Mouse (Mus musculus) embryonic facial prominence, embryonic 13.5 days (tissue): ENCODE measurements around the gene Fkbp10. TPM values are rescaled to one million over a fixed set of nuclear protein-coding genes. Genes with fewer than 3 reads are reported as not detected.
A peak's percentile ranks its signal among the peaks of the same experiment; 100 is the strongest.

Source experiments
- ATAC-seq: fragments of 200-750 bp; cut with Nextera tagmentation; 2 replicates; pipeline ENCODE4 v1.8.0; 2017; ENCODE audit warnings: low read depth; ENCODE audit not compliant: insufficient number of reproducible peaks, insufficient read depth, low FRiP score, low TSS enrichment
- H3K27ac ChIP-seq: fragments of 300-500 bp; sonication (generic); 2 replicates; pipeline ENCODE4 v1.5.1; 2015; ENCODE audit warnings: moderate library complexity, mild to moderate bottlenecking, inconsistent platforms
- H3K27me3 ChIP-seq: fragments of 300-500 bp; sonication (generic); 2 replicates; pipeline ENCODE4 v1.6.1; 2015; ENCODE audit warnings: mild to moderate bottlenecking, inconsistent platforms
- H3K36me3 ChIP-seq: fragments of 300-500 bp; sonication (generic); 2 replicates; pipeline ENCODE4 v1.6.1; 2015; ENCODE audit warnings: mild to moderate bottlenecking, inconsistent platforms
- H3K4me1 ChIP-seq: fragments of 300-500 bp; sonication (generic); 2 replicates; pipeline ENCODE4 v1.6.1; 2015; ENCODE audit warnings: inconsistent platforms
- H3K4me2 ChIP-seq: fragments of 300-500 bp; sonication (generic); 2 replicates; pipeline ENCODE4 v1.6.1; 2015; ENCODE audit warnings: moderate library complexity, mild to moderate bottlenecking, inconsistent platforms
- H3K4me3 ChIP-seq: fragments of 300-500 bp; sonication (generic); 2 replicates; pipeline ENCODE4 v1.5.1; 2015; ENCODE audit warnings: mild to moderate bottlenecking, inconsistent platforms
- H3K9ac ChIP-seq: fragments of 300-500 bp; sonication (generic); 2 replicates; pipeline ENCODE4 v1.6.1; 2015; ENCODE audit warnings: mild to moderate bottlenecking, inconsistent platforms
- H3K9me3 ChIP-seq: fragments of 300-500 bp; sonication (generic); 2 replicates; pipeline ENCODE4 v1.6.1; 2016; ENCODE audit warnings: inconsistent platforms
- WGBS: fragments of 180-500 bp; shearing (Covaris S2); methylation state at CpG from one replicate; pipeline ENCODE4 v1.1.7; 2015; ENCODE audit warnings: mixed read lengths; 5-methylcytosine and 5-hydroxymethylcytosine counted together
- polyA plus RNA-seq: library from polyadenylated mRNA; unstranded; fragments of >200 nt; fragmentation: Nextera tagmentation; extraction: Ambion mirVana; gene quantifications from 2 replicates; pipeline ENCODE4 v1.2.1, GENCODE M21; 2015

Gene Fkbp10
- polyA plus RNA-seq, 1 experiment from 2014 or later, result 134 TPM

GRCm38 (mm10) chr11:100395200-100395599, 20.3 kb upstream of the Fkbp10 start:
- H3K4me3 ChIP-seq, result peak overlapping the region; percentile 66

GRCm38 (mm10) chr11:100395861-100396631, 19.5 kb upstream of the Fkbp10 start:
- peak overlapping the region; percentile 85 for H3K4me2 ChIP-seq
- H3K27me3 ChIP-seq, result no peaks in the 10 kb centered on the region
- no peaks in the 10 kb centered on the region for H3K9me3 ChIP-seq
- peaks cover 53% of the 10 kb centered on the region for H3K4me1 ChIP-seq
- peak overlapping the region; percentile 81 for H3K9ac ChIP-seq
- 23% methylated on average over 17 of the region's 17 CpGs for WGBS
- ATAC-seq, result no peak
- H3K27ac ChIP-seq, result peak overlapping the region; percentile 65
- peak overlapping the region; percentile 66 for H3K4me3 ChIP-seq
- H3K36me3 ChIP-seq, result no peaks in the 10 kb centered on the region

More at GRCm38 (mm10) chr11:100395200-100395599, 20.3 kb upstream of the Fkbp10 start:
- 0 out of 2 replicates have a peak overlapping the region, but pooled peaks have one; percentile 33 for H3K27ac ChIP-seq
- peaks cover 55% of the 10 kb centered on the region for H3K4me1 ChIP-seq
- H3K4me2 ChIP-seq, result peak overlapping the region; percentile 85
- no peak for ATAC-seq
- H3K9ac ChIP-seq, result peak overlapping the region; percentile 16; the same call in 1 of the 2 replicates
- WGBS, result 25% methylated on average over 11 of the region's 11 CpGs
- no peaks in the 10 kb centered on the region for H3K27me3 ChIP-seq
- H3K9me3 ChIP-seq, result no peaks in the 10 kb centered on the region
- H3K36me3 ChIP-seq, result no peaks in the 10 kb centered on the region

GRCm38 (mm10) chr11:100396886-100397599, 18.5 kb upstream of the Fkbp10 start:
- ATAC-seq, result peak; percentile 4; the same call in 1 of the 2 replicates
- Histone ChIP-seq H3K9me3 (no peaks in the 10 kb centered on the region), H3K27ac (peak overlapping the region; percentile 65), H3K4me1 (peaks cover 50% of the 10 kb centered on the region), H3K9ac (peak overlapping the region; percentile 81), H3K4me3 (peak overlapping the region; percentile 66), H3K36me3 (no peaks in the 10 kb centered on the region), H3K27me3 (no peaks in the 10 kb centered on the region), H3K4me2 (peak overlapping the region; percentile 85)
- 2% methylated on average over 42 of the region's 42 CpGs for WGBS

- peak within 1 kb of the TSS; percentile 65 for H3K27ac ChIP-seq
Measured at GRCm38 (mm10) chr11:100397600-100398389, 17.7 kb upstream of the Fkbp10 start, which contains the start of gene Jup. Jup (minus strand) TSS chr11:100397763.

DNA sequence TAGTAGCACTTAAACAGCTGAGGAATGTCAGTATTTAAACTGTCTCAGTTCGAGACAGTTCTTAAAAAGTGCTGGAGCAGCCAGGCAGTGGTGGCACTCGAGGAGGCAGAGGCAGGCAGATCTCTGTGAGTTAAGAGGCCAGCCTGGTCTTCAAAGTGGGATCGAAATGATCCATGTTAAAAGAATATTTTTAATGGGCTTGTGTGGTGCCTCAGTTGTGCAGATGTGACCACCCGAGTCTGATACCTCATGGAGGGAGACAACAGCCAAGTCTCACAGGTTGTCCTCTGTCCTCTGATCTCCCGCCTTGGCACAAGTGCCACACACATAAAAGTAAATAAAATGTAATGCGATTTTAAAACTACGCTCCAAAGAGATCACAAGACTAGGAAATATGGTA, 17.0 kb upstream of the Fkbp10 start:
- H3K9ac ChIP-seq, result no peak overlapping the region
- 0 out of 2 replicates have a peak overlapping the region, but pooled peaks have one; percentile 33 for H3K27ac ChIP-seq
- no peaks in the 10 kb centered on the region for H3K9me3 ChIP-seq
- no peak for ATAC-seq
- WGBS, result 93% methylated on average over 7 of the region's 7 CpGs
- H3K36me3 ChIP-seq, result no peaks in the 10 kb centered on the region
- H3K27me3 ChIP-seq, result no peaks in the 10 kb centered on the region
- peak overlapping the region; percentile 66 for H3K4me3 ChIP-seq
- peaks cover 58% of the 10 kb centered on the region for H3K4me1 ChIP-seq
- 0 out of 2 replicates have a peak overlapping the region, but pooled peaks have one; percentile 85 for H3K4me2 ChIP-seq

More at GRCm38 (mm10) chr11:100397600-100398389, 17.7 kb upstream of the Fkbp10 start, which contains the start of gene Jup:
- no peaks in the 10 kb centered on the region for H3K36me3 ChIP-seq
- under 1% methylated on average over 37 of the region's 37 CpGs for WGBS
- peak within 1 kb of the TSS; percentile 81 for H3K9ac ChIP-seq
- H3K27me3 ChIP-seq, result no peaks in the 10 kb centered on the region
- peak; percentile 98 for ATAC-seq
- no peaks in the 10 kb centered on the region for H3K9me3 ChIP-seq
- H3K4me1 ChIP-seq, result peaks cover 58% of the 10 kb centered on the region
- peak within 1 kb of the TSS; percentile 66 for H3K4me3 ChIP-seq
- H3K4me2 ChIP-seq, result peak within 1 kb of the TSS; percentile 85

DNA sequence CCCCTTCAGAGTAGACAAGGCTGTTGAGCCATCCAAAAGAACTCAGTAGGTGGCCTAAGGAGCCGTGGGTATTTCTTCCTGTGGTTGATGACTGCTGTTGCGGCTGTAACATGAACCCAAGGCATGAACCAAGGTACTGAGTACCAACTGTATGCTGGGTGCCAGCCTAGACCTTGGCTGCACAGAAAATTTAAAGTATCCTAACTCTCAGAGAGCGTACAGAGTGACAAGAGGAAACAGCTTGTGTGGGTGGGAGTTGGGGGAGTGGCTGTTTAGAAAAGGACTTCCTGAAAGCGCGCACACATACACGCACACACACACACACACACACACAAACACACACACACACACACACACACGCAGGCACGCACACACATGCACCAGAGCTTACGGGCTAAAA, 16.2 kb upstream of the Fkbp10 start:
- Histone ChIP-seq H3K27me3 (no peaks in the 10 kb centered on the region), H3K9ac (no peak overlapping the region), H3K4me3 (no peak overlapping the region), H3K9me3 (no peaks in the 10 kb centered on the region), H3K4me2 (no peak overlapping the region), H3K36me3 (no peaks in the 10 kb centered on the region), H3K27ac (peak overlapping the region; percentile 60; the same call in 1 of the 2 replicates), H3K4me1 (peaks cover 53% of the 10 kb centered on the region)
- ATAC-seq, result no peak
- WGBS, result 55% methylated on average over 9 of the region's 9 CpGs

GRCm38 (mm10) chr11:100399727-100400538, 15.6 kb upstream of the Fkbp10 start:
- WGBS, result 64% methylated on average over 12 of the region's 12 CpGs
- peak overlapping the region; percentile 60; the same call in 1 of the 2 replicates for H3K27ac ChIP-seq
- no peaks in the 10 kb centered on the region for H3K9me3 ChIP-seq
- H3K4me1 ChIP-seq, result peaks cover 48% of the 10 kb centered on the region
- no peak for ATAC-seq
- H3K27me3 ChIP-seq, result no peaks in the 10 kb centered on the region
- no peak overlapping the region for H3K4me3 ChIP-seq
- no peak overlapping the region for H3K9ac ChIP-seq
- H3K4me2 ChIP-seq, result no peak overlapping the region
- H3K36me3 ChIP-seq, result no peaks in the 10 kb centered on the region

- Histone ChIP-seq H3K36me3 (no peaks in the 10 kb centered on the region), H3K4me2 (no peak overlapping the region), H3K9me3 (no peaks in the 10 kb centered on the region), H3K9ac (no peak overlapping the region), H3K27ac (no peak overlapping the region), H3K4me1 (peaks cover 38% of the 10 kb centered on the region), H3K4me3 (no peak overlapping the region), H3K27me3 (no peaks in the 10 kb centered on the region)
- WGBS, result 81% methylated on average over 6 of the region's 6 CpGs
- ATAC-seq, result no peak
Measured at GRCm38 (mm10) chr11:100400842-100401241, 14.7 kb upstream of the Fkbp10 start.

GRCm38 (mm10) chr11:100402240-100402639, 13.3 kb upstream of the Fkbp10 start:
- Histone ChIP-seq H3K9ac (peak overlapping the region; percentile 36; the same call in 1 of the 2 replicates), H3K36me3 (no peaks in the 10 kb centered on the region), H3K27ac (no peak overlapping the region; the same call in 1 of the 2 replicates), H3K4me2 (no peak overlapping the region), H3K27me3 (no peaks in the 10 kb centered on the region), H3K9me3 (no peaks in the 10 kb centered on the region), H3K4me3 (no peak overlapping the region), H3K4me1 (peaks cover 30% of the 10 kb centered on the region)
- ATAC-seq, result no peak
- 37% methylated on average over 6 of the region's 6 CpGs for WGBS

DNA sequence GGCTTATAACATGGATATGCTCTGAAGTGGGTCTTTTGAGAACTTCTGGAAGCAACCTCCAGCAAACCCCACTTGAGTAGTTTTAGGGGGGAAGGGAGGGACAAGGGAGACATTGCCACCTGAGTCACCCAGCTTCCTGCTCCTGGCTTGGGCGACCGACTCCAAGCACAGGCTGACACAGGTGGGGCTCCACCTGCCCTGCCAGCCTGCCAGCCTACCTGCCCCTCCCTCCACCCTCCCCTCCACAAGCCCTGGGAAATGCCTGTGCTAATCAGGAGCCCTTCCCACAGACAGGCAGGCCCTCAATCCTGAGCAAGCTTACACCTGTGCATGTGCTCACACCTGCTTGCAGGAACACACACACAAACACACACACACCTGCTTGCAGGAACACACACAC, 12.8 kb upstream of the Fkbp10 start:
- H3K36me3 ChIP-seq, result no peaks in the 10 kb centered on the region
- H3K27me3 ChIP-seq, result no peaks in the 10 kb centered on the region
- H3K9me3 ChIP-seq, result no peaks in the 10 kb centered on the region
- no peak overlapping the region for H3K4me3 ChIP-seq
- H3K27ac ChIP-seq, result no peak overlapping the region; the same call in 1 of the 2 replicates
- 61% methylated on average over 2 of the region's 2 CpGs for WGBS
- peaks cover 28% of the 10 kb centered on the region for H3K4me1 ChIP-seq
- H3K9ac ChIP-seq, result no peak overlapping the region
- no peak overlapping the region for H3K4me2 ChIP-seq
- no peak for ATAC-seq
